Mouse (Mus musculus) kidney, adult 9 months (tissue): Measurements from ENCODE around the gene Nod1.

ENCODE experiments used
- DNase-seq: peaks from one replicate; pipeline ENCODE4 v3.0.0; 2022

Nod1 gene

DNA sequence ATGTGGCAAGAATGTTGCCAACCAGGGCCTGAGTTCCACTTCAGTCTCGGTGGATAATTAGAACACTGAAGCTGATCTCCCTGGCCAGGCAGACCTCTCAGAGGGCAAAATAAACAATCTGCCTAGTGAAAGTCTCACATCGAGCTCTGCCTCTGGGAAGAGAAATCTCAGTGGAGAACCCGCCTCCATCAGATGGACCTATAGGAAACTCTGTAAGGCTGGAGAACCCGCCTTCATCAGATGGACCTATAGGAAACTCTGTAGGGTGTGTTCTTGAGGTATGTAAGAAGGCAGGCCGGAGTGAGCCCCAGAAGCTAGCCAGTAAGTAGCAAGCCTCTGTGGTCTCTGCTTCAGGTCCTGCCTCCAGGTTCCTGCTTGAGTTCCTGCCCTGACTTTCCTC lies 37.5 kb downstream of the Nod1 start:
- no peak for DNase-seq

DNA sequence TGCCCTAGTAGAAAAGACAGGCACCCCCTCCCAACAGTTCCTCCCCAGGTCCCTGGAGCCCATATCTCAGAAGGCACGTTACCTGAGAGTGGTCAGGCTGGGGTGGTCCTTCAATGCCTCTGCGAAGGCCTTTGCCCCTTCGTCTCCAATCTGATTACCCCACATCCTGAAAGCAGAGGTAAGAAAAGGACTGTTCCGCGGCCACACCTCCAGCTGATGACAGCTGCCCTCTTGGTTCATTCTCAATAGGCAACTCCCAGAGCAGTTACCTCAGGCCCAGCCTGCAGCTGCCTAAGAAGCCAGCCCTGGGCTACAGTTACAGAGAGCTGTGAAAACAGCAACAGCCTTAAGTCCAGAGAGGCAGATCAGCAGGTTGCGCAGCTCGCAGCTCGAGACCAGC lies 38.1 kb downstream of the Nod1 start:
- DNase-seq = no peak

DNA sequence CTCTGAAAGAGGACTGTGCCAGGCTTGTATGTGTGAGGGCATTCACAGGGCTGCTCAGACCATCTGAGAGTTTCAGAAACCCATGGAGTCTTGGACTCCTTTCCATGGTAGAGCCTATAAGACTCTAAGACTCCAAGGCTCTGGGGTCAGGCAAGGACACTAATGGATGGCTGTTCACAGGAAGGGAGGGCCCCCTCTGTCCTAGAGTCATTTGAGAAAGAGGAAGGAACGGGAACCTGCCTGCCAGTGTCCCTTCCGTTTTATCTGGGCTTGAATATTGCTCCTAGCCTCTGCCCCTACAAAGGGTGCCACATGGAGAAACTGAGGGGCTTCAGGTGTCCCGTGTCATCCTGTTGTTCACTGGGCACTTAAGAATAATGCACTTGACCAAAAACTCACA lies 38.5 kb downstream of the Nod1 start:
- no peak for DNase-seq

DNA sequence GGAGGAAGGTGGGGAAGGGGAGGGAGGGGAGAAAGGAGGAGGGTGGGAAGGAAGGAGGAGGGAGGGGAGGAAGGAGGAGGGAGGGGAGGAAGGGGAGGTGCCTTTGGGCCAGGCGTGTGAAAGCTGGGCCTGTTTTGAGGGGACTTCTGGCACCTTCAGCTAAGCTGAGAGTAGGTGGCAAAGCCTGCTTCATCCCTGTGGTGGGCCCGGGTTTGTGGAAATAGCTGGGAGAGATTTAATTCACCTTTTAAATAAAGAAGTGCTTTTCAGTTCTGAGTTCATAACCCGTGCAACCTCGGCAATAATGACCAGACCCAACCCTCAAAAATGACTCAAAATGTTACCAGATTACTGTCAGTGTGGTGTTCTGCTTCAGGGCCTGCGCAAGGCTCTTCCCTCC lies 39.2 kb downstream of the Nod1 start:
- DNase-seq = no peak

DNA sequence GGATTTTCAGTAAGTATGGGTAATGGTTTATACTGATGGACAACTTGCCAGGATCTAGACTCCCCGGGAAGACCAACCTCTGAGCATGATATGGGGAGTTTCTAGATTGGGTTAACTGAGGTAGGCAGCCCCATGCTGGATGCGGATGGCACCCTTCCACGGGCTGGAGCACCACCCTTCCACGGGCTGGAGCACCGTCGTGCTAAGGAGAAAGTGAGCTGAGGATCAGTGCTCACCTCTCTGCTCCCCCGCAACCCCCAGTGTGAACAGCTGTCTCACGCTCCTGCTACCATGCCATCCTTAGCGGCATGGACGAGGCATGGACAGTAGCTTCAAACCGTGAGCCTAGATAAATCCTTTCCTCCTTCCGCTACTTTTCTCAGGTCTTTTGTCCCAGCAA lies 39.9 kb downstream of the Nod1 start:
- DNase-seq = no peak

DNA sequence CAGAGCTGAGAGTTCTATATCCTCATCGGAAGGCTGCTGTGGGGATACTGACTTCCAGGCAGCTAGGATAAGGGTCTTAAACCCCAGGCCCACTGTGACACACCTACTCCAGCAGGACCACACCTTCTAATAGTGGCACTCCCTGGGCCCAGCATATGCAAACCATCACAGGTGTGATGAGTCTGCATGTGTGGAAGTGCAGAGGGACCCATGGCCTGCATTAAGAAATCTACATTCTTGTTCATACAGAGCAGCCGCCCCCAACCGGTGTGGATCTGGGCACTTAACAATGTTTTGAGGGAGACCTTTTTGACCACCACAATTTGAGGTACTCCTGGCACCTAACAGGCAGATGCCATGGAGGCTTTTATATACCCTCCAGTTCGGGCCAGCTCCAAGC lies 40.8 kb downstream of the Nod1 start:
- no peak for DNase-seq

DNA sequence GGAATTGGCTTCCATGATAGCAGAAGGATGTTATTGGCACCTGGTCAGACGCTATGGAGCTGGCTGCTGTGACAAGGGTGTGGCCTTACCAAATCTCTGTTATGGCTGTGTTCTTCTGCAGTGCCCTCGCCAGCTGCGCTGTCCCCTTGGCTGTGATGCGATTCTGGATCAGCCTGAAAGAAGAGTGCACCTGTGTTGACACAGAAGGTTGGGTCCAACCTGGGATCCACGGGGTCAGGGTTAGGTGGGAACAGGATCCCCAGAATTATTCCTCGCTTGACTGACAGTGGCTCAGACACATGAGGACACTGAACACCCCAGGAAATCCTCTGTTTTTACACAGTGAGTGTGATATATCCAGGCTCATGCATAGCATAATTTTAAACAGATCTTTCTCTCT lies 44.5 kb downstream of the Nod1 start:
- no peak for DNase-seq

DNA sequence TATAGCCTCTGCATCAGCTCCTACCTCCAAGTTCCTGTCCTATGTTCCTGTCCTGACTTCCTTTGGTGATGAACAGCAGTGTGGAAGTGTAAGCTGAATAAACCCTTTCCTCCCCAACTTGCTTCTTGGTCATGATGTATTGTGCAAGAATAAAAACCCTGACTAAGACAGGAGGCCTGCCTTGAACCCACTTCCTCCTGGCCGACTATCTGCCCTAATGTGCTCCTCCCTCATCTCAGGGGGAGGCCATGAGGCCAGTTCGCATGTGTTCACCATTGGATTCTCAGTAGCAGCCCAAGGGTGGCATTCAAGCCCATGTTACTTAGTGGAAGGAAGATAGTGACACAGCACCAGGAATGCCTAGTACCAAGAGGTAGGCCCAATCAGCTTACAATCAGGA lies 45.5 kb downstream of the Nod1 start:
- no peak for DNase-seq

DNA sequence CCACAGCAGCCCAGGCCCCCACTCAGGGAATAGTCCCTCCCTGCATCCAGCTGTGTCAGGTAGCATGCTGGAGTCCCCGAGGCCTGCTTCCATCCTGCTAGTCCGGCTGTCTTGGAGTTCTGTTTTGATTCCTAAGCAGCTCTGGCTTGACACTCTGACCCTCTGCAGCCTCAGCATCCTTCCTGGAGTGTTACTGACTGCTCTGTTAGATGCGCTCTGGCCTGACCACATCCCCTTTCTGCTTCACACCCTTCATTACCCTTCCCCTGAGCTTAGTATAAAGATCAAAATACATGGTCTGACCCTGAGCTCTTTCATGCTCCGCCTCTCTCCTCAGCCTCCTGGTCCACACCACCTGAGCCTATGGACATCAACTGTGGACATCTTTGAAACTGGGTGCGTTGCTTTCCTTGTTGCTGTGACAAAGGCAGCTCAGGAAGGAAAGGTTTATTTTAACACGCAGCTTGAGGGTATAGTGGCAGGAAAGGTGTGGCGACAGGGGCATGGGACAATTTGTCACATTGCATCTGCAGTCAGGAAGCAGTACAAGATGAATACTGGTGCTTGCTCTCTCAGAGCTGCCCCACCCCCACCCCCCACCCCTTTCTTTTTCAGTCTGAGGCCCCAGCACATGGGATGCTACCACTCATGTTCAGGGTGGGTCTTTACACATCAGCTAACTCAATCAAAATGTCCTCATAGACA lies 46.5 kb downstream of the Nod1 start:
- no peak for DNase-seq

DNA sequence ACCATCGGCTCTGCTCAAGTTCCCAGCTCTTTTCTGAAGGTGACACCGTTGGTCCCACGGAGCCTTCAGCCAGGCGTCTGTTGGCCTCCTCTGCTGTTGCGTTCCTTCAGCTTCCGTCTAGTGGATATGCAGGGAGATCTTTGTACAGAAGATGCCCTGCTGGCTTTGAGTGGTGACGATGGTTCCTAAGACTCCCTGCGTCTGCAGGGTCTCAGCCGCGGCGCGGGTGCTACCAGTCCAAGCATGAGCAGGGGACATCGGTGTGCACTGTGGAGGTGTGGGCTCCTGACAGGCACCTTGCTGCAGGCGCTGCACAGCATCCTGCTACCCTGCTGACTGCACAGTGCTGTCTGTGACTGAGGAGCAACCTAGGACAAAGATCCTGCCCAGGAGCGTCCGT lies 47.9 kb downstream of the Nod1 start:
- DNase-seq = no peak

DNA sequence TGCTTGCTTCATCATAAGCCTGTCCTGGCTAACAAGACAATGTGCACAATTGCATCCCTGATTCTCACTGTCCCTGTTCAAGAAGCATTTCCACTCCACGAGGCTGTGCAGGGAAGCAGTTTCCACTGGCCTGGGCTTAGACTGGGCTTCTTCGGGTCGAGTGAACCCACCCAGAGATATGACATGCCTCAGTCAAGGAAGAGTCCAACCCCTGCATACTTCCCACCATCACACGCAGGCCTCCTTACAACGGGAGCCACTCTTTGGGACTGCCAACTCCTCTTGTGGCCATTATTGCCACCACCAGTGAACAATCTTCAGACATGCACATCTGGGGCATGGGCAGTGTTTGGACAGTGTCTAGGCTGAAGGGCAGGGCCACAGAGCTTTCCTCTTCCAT lies 53.9 kb downstream of the Nod1 start:
- no peak for DNase-seq

DNA sequence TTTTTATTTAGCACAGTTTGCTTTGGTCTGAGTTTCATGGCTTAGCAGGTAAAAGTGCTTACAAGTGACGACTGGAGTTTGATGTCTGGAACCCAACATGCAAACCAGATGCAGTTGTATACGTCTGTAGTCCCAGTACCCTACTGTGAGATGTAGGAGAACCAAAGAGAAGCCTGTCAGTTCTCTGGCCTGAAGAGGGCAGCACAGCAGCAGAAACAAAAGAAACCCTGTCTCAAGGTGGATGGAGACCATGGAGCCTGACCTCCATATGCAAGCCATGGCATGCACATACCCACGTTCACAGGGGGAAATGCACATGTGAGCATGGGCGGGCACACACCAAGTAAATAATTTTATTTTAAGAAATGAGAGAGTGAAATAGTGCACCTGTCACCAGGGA lies 54.9 kb downstream of the Nod1 start:
- DNase-seq = peak; percentile 76

DNA sequence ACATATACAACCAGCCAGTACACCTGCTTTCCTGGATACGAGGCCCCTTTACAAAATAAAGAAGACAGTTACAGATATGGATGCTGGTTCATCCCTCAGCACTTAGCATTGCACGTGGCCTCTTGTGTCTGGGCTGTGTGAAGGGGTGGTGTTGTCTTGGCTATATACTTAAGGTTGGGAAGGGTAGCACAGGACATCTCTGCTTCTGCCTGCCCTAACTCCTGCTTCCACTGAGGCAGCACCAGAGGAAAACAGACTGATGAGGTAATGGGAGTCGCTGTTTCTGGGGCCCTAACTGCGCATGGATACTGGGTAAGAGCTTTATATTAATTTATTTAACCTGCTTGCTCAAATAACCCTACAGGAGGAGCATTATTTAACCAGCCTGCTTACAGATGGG lies 55.5 kb downstream of the Nod1 start:
- no peak for DNase-seq

DNA sequence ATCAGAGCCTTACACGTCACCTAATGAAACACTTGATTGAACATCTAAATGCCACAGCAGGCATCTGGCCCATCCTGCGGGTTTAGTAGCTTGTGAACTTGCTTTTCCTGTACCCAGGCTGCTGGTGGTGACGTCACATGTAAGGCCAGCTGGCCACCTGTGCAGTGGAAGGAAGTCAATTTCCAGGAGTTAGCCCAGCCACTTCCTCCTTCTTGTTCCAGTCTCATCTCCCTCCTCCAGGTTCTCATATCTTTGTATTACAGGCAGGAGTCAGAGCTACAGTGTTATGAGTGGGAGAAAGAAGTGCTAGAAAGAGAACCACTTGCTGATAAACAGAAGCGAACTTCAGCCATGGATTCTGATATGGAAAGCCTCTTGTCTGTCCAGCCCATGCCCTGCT lies 56.2 kb downstream of the Nod1 start:
- no peak for DNase-seq

DNA sequence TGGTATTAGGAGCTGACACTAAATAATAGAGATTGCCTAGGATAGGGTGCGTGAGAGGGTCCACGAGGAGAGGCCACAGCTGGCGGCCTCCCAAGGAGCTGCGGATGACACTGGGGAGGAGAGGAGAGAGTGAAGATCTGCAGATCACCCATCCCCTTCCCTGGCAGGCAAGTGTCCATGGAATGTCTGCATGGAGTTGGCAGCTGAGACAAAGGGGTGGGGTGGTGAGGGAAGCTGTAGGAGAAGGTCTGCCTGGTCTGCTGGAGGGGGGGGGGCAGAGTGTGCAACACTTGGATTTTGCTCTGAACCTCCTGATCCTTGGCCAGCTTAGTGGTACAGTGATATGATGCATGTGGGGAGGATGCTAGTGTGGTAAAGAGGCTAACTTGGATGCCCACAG lies 57.4 kb downstream of the Nod1 start:
- DNase-seq = no peak

DNA sequence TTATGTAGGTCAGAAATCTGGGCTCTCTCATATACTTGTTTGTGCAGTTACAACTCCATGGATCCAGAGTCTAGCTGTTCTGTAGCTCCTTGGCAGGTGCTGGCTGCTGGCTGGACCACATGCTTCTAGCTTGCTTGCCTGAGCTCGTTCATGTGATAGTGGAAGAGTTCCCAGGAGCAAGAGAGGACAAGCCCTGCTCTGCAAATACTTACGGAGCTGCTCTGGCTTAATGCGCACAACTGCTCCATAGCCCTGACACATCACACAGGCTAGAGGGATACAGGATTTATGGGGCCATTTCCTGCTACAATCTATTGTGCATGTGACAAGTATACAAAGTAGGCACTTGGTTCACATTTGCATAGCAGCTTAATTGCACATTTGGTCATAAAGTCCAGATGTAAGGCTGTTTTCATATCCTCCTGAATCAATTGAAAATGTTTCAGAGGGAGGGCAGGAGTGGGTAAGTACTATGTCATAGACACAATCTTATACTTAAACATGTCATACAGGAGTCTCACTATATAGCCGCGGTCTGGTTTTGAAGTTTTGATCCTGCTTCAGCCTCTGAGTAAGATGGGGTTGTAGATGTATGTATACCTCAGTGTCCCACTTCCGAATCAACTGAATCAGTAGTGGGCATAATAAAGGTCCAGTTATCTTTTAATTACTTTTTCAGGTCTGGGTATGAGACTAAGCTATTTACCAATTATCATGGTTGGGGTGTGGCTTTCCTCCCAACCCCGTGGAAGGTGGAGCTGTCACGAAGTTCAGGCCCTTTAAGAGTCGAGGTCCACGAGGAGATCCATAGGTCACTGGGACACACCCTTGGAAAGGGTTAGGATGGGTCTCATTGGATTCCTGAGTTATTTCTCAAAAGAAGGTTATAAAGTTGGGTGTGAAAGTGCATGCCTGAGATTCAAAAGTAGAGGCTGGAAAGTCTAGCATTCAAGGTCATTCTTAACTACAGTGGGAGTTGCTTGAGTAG lies 66.1 kb downstream of the Nod1 start:
- DNase-seq = no peak

DNA sequence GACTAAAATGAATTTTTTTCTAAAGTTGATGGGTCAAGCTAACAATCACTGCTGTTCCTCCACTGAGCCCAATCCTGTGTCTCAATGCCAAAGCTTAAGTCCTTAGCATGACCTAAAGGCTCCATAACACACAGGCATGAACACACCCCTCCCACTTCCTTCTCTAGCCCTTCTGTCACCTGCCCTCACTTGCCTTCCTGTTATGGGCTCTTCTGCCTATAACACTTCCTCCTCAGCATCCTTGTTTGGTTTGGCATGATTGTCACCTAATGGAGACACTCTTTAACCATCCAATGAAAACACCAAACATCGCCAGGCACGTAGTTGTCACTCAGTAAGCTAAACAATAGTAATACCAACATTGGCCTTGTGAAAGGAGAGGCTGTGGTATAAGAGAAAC lies 69.9 kb downstream of the Nod1 start:
- no peak for DNase-seq

DNA sequence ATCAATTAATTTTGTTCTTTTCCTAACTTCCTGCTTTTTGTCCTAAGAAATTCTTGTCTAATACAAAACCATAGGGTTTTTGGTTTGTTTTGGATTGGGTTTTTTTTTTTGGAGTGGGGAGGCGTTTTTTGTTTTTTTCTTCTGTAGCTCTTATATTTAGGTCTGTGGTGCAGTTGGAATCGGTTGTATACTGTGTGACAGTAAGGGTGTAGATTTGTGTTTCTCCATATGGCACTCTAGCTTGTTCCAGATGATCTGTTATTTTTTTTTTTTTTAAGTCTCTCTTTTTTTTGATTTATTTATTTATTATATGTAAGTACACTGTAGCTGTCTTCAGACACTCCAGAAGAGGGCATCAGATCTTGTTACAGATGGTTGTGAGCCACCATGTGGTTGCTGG lies 72.2 kb downstream of the Nod1 start:
- no peak for DNase-seq

DNA sequence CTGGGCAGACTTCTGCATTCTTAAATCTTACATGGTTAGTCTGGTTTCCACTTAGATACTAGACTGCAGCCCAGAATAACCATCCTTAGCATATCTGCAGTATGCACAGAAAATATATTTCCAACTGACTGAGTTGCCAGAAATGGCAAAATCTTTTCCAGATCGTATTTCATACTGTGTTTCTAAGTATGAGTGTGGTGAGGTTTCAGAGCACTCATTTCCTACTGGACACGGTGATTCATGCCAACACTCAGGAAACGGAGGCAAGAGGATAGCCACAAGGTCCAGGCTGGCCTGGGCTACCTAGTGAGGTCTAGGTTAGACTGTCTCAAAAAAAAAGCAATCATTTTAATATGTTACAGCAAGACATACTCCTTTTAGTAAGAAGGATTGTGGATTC lies 81.0 kb downstream of the Nod1 start:
- DNase-seq = no peak

DNA sequence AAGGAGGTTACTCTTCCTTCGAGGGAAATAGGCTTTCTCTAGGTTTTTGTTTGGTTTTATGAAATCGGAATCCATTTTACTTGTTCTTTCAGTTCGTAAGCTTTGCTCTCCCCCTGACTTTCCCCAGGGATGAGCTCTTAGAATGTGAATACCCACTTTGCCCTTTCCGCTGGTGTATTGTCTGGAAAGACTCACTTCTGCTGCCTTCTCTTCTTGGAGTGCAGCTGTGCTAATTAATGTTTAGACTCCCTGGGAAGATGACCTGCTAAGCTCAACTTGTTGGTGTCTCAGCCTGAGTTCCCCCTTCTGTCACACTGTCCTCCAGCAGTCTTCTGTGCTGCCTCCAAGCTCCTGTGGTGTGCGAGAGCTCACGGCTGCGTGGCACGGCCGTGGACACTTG lies 82.2 kb downstream of the Nod1 start:
- no peak for DNase-seq

DNA sequence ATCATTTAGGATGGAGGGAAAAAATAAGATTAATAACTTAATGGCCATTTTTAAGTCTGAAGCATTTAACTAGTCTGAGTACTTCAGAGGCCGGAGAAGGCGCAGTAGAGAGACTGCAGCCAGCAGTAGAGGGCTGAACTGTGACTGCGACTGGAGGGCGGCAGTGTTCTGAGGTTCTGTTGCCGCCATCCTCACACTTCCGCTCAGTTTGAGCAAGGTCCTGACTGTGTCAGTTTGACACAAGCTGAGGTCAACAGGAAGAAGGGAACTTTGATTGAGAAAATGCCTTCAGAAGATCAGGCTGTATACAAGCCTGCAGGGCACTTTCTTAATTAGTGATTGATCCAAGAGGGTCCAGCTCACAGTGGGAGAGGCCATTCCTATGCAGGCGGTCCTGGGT lies 86.2 kb downstream of the Nod1 start:
- peak; percentile 13 for DNase-seq

DNA sequence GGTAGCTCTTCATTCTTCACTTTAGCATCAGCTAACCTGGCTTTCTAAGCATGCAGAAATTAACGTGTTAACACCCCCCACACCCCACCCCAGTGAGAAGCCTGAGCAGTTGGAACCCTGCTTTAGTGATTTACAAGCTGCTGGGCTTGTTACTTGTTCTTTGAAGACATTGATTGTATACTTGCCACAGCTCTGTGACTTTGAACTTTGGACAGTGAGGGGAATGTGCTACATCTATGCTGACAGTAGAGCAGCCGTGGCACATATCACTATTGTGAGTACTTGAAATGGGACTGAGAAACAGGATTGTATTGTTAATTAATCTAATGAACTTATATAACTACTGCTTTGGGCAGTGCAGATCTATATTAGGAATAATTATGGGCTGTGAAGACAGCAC lies 89.0 kb downstream of the Nod1 start:
- peak; percentile 27 for DNase-seq

DNA sequence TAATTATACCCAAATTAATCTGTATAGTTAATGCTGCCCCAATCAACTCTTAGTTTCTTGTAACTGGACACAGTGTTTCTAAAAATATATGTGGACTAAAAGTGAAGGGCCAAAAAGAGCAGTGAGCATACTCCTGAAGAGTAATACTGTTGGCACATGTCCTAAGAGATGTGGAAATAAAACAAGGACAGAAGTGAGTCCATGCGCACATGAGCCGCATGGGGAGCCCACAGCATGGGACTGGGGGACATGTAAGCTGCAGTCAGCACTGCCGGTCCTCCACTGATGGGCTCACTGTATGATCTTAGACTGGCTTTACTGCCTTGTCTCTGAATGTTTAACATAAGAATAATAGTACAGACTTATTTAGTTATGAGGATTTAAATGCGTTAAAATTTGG lies 92.3 kb downstream of the Nod1 start:
- no peak for DNase-seq

DNA sequence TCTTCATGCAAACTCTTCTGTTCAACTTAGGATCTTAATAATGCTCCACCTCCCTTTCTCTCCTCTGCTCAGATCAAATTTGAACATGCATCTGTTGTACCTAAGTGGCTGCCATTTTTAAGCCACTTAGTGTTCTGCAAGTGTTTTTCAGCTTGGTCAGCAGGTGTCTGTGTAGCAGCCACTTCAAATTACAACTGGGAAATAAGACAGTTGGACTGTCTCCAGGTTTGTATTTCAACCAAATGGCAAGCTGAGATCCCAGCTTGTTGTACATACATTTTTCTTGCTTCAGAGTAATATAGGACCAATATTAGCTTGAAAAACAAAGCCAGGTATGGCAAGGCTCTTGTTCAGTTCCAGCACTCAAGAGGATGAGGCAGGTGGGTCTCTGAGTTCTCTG lies 93.9 kb downstream of the Nod1 start:
- DNase-seq = no peak

DNA sequence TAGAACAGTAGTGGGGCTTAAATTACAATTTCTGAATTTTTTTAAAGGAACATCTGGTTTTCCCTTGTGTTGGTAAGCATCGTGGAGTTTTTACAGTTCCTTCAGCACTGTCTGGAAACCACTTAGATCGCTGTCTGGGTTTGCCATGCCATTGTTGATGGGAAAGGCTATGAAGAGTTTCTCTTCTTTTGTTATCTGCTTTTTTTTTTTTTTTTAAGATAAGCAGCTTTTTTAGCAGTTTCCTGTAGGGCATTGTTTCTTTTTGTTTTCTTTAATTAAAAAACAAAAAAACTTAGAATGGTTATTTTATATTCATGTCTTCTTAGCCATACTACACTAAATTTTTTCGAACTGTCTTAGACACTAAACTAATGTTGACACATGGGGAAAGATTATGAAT lies 94.8 kb downstream of the Nod1 start:
- DNase-seq = no peak
